Mouse (Mus musculus) ES-Bruce4 (cell line): Measurements from ENCODE around the gene Hnrnpa0.

Experiments
- CTCF ChIP-seq: IDR thresholded peaks from one replicate; pipeline ENCODE4 v1.8.1; 2011; ENCODE audit warnings: low read depth, low read length
- EP300 ChIP-seq: IDR thresholded peaks from 2 replicates; pipeline ENCODE4 v1.6.1; 2011; ENCODE audit warnings: low read depth, low read length; ENCODE audit not compliant: insufficient read depth
- POLR2A ChIP-seq: IDR thresholded peaks from one replicate; pipeline ENCODE4 v1.8.1; 2011; ENCODE audit warnings: low read length; ENCODE audit not compliant: insufficient read depth

GRCm38 (mm10) chr13:58148256-58148831, 20.0 kb upstream of the Hnrnpa0 start:
- TF ChIP-seq CTCF (no peak), POLR2A (no peak), EP300 (no peak)
